Mouse (Mus musculus) ES-E14 (cell line): ENCODE measurements around the gene Ssb.

Experiments used
- HCFC1 ChIP-seq: IDR thresholded peaks from 2 replicates; pipeline ENCODE4 v1.6.1; 2012; ENCODE audit warnings: low read length, inconsistent platforms, borderline replicate concordance; ENCODE audit not compliant: insufficient read depth
- MAFK ChIP-seq: IDR thresholded peaks from 2 replicates; pipeline ENCODE4 v1.6.1; 2014; ENCODE audit warnings: mild to moderate bottlenecking, low read depth, low read length, inconsistent platforms; ENCODE audit not compliant: insufficient read depth
- ZNF384 ChIP-seq: IDR thresholded peaks from 2 replicates; pipeline ENCODE4 v1.6.1; 2012; ENCODE audit warnings: low read depth, low read length, inconsistent platforms

DNA sequence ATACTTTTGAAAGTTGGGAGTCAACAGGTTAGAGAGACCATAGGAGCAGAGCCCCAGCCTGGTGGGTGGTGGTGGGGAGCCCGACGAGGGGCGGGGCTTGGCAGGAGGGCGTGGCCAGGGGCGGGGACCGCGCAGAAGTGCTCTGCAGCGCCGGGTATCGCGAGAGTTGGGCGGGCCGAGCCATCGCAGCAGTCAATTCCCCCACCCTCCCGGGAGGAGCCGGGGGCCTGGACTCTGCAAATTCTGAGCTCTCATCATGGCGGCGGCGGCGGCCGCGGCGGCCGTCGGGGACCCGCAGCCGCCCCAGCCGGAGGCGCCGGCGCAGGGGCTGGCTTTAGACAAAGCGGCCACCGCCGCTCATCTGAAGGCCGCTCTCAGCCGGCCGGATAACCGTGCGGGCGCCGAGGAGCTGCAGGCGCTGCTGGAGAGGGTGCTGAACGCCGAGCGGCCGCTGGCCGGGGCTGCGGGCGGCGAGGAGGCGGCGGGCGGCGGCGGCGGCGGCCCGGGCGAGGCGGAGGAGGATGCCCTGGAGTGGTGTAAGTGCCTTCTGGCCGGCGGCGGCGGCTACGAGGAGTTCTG lies 35.8 kb downstream of the Ssb start, which contains the start of gene Ubr3:
- TF ChIP-seq ZNF384 (no peak), HCFC1 (no peak; the same call in 1 of the 2 replicates), MAFK (no peak)
